Mouse (Mus musculus): ENCODE results near the gene Rtkn2.

DNA sequence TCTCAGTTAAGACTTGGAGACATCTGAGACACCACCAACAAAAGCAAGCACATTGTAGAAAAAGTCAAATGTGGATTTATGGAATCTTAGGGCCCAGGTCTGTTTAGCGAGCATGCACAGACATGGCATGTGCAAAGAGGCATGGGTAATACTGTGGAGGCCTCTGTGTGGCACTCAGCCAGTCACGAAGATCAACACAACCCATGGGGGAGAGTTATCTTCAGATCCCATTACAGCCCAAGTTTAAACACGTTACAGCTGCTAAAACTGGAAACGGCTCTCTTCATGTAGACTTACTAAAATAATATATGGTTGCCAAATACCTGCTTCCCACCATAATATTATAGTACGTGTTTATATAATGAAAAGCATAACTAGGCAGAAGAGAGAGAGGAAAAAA is 124.6 kb downstream of the Rtkn2 start:
- TF ChIP-seq EP300 (IDR thresholded peaks at IDR 0.05; ENCODE audit: low read depth) (no peak), CTCF (IDR thresholded peaks at IDR 0.05; ENCODE audit: low read depth) (no peak)

All from heart, postnatal 0 days (tissue).